Mouse (Mus musculus): ENCODE results near the gene Strada. TPM values are rescaled to one million over a fixed set of nuclear protein-coding genes. Genes with fewer than 3 reads are reported as not detected.
A peak's percentile ranks its signal among the peaks of the same experiment; 100 is the strongest.
"Not testable (repeated sequence)": the region's sequence is repeated elsewhere in the genome, so short reads cannot be mapped to it uniquely, and the experiment has no call there.

Strada gene
- 3.8 and 11.5 TPM in 2 replicates for total RNA-seq (2015; ENCODE audit: low replicate concordance)
- 4.9 and 5.7 TPM in 2 replicates for total RNA-seq (2017; ENCODE audit: low replicate concordance)

DNA sequence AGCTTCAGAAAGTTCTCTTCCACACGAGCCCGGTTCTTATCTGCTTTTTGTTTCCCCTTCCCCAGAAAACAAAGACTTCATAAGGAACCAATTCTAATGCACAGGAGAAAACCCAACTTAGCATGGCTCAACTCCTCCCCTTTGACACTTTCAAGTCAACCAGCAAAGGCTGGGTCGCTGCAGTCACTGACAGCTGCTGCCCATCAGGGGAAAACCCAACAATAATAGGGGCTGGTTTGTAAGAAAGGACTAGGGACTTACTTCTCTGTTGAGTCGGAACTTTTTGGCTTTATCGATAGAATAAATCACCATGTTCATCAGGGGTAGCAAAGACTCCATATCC lies at the start of gene Strada:
TSS of gene Strada (minus strand) at position 46 of the 343 bp plus-strand sequence.
- no peak for ATAC-seq (replicated peaks; ENCODE audit: low FRiP score, poor library complexity, severe bottlenecking)

GRCm38 (mm10) chr11:106249326-106249725 lies 47.4 kb upstream of the Strada start:
- no peak for ATAC-seq (replicated peaks; ENCODE audit: low FRiP score, poor library complexity, severe bottlenecking)

DNA sequence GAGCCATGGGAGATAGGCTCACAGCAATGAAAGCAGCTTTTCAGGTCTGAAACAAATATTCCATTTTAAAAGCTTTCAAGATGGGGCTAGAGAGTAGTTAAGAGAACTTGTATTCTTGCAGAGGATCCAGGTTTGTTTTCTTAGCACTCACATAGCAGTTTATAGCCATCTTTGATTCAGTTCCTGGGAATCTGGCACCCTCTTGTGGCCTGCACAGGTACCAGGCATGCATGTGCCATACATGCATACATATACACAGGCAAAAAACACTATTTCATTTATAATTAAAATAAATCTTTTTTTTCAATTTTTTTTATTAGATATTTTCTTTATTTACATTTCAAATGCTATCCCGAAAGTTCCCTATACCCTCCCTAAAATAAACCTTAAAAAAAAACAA lies 44.9 kb upstream of the Strada start:
- no peak for ATAC-seq (replicated peaks; ENCODE audit: low FRiP score, poor library complexity, severe bottlenecking)

DNA sequence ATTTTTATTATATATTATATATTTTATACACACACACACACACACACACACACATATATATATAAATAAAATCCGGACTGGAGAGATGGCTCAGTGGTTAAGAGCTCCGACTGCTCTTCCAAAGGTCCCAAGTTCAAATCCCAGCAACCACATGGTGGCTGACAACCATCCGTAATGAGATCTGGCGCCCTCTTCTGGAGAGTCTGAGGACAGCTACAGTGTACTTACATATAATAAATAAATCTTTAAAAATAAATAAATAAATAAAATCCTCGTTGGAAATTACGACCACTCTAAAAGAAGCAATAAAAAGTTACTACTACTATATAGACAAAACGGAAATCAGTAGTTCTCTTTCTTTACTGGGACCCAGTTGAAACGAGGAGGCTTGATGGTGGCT lies 32.0 kb upstream of the Strada start:
- ATAC-seq (replicated peaks; ENCODE audit: low FRiP score, poor library complexity, severe bottlenecking): not testable (repeated sequence)

DNA sequence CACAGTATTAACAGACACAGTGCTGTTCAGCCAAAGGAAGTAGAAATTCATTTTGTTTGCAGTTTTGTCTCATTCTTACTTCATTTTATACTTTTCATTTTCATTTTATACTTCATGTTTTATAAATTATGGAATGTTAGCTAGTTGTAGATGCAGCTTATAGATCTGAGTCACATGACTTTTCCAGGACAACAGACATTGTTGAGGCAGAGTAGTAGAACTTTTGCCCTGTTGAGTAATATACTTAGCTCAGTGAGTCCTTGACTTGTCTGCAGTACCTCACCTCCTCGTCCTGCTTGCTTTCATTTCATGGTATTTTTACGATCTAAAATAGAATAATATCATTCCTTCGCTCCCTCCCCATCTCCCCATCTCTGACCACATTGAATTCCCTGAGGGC lies 18.6 kb upstream of the Strada start:
- ATAC-seq (replicated peaks; ENCODE audit: low FRiP score, poor library complexity, severe bottlenecking): no peak

DNA sequence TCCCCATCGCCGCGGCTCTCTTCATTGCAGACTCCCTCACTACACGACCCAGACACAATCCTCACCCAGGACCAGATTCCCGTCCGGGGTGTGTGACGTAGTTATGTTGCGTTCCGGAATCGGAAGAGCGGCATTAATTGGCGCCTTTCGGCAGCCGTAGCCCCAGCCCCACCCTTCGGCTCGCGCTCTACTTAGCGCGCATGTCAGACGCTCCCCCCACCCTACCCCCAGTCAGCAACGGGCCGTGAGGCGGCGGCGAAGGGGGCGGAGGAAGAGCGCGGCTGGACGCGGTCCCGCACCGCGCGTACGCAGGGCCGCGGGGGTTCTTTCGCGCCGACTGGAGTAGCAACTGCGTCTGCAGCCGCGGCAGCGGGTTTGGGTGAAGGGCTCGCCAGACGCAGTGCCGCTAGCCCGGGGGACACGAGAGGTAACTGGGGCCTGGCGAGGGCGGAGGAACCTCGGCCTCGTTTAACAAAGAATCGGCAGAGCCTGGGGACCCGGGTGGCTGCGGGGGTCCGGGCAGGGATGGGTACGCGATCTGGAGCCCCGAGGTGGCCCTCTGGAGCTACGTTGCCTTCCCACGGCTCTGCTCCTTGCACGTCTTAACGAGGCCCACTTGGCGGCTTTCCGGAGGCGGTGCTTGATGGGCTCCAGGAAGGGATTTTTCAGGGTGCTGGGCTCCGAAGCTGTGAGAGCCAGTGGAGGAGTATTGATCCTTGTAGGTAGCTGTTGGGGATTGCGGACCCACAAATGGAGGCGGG lies 14.9 kb upstream of the Strada start, which contains the start of gene Ddx42:
TSS of gene Ddx42 (plus strand) at position 197 of the 761 bp plus-strand sequence.
- peak; percentile 82 for ATAC-seq (replicated peaks; ENCODE audit: low FRiP score, poor library complexity, severe bottlenecking)

GRCm38 (mm10) chr11:106215927-106216729 lies 14.2 kb upstream of the Strada start, which contains the start of gene Ccdc47:
TSS of gene Ccdc47 (minus strand) at chr11:106216344.
- ATAC-seq (replicated peaks; ENCODE audit: low FRiP score, poor library complexity, severe bottlenecking): peak; percentile 87

DNA sequence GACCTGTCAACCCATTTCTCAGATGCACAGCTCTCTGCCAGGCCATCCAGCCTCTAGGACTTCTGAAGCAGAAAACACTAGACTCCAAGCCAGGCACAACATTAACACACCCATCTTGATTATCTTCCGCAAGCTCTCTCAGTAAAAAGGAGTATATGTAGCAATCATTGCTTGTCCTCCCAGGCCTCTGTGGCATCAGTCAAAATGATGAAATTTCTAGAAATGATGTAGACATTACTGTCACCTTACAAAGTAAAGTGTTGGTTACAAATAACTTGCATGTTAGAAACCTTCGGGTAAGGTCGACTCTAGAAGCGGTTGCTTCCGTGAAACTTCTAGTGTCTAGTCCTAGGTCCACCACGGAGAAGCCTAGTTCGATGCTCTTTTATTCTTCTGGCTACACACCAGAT lies 13.5 kb upstream of the Strada start:
- ATAC-seq (replicated peaks; ENCODE audit: low FRiP score, poor library complexity, severe bottlenecking): 0 out of 2 replicates have a peak, but pooled peaks have one; percentile 25

GRCm38 (mm10) chr11:106214856-106215255 lies 12.9 kb upstream of the Strada start:
- no peak for ATAC-seq (replicated peaks; ENCODE audit: low FRiP score, poor library complexity, severe bottlenecking)

DNA sequence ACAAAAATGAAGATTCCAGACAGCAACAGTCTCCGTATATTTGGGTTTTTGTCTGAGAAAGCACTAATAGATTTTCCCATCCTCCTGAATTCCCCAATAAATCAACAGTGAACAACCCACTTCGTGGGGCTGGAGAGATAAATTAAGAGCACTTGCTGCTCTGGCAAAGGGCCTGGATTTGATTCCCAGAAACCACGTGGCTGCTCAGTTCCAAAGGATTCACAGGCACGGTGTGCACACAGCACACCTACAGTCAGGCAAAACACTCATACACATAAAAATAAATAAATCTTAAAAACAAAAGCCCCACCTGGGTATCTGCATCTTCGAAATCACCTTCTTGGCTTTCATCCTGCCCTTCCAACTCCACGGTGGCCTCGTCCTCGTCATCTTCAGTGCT lies 10.8 kb upstream of the Strada start:
- ATAC-seq (replicated peaks; ENCODE audit: low FRiP score, poor library complexity, severe bottlenecking): no peak

- no peak for ATAC-seq (replicated peaks; ENCODE audit: low FRiP score, poor library complexity, severe bottlenecking)
These were observed 438 bp downstream of the Strada start for GRCm38 (mm10) chr11:106201337-106202122.

DNA sequence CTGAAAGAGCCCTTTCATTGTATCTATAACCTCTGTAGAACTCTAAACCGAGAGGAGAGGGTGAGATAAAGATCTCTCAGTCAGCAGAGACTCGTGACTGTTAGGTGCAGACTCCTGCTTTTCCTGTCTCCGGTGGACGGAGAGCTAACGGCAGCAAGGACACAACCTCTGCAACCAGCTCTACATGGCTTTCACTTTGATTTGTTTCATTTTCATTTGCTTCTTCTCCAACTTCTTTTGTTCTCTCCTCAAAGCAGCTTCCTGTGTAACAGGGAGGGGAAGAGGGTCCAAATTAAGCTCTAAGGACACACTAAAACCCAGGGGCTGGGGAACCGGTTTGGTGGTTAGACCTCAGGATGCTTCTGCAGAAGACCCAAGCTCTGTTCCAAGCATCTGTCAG lies 1.2 kb downstream of the Strada start:
- no peak for ATAC-seq (replicated peaks; ENCODE audit: low FRiP score, poor library complexity, severe bottlenecking)

DNA sequence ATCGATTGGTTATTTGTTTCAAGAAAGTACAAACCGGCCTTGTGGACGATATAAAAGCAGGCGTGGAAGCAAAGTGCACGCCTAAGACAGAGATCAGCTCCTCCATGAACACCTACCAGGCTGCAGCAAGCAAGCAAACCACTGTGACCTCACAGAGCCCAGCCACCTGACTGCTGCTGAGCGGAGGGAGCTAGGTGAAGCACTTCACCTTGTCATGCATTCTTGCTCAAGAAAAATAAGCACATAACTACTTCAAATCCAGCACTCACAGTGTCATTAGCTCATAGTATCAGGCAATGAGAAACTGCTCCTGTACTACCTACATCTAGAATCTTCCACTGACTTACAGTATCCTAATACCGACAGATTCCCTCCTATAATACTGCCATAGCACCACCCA lies 2.0 kb downstream of the Strada start:
- ATAC-seq (replicated peaks; ENCODE audit: low FRiP score, poor library complexity, severe bottlenecking): not testable (repeated sequence)

DNA sequence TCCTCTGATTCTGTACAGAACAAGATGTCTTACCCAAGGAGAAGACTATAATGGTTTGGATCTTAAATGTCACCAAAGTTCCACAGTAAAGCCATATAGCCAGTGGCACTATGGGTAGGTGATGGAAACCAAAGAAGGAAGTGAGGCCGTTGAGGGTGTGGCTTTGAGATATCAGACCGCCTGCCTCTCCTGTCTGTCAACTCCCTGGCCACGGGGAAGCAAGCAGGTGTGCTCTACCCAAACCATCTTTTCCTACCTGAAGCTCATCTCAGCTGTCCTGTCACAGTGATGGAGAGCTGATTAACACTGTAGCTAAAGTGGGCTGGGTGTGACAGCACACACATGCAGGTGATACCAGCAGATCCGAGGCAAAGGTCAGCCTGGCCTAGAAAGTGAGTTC lies 3.7 kb downstream of the Strada start:
- no peak for ATAC-seq (replicated peaks; ENCODE audit: low FRiP score, poor library complexity, severe bottlenecking)

DNA sequence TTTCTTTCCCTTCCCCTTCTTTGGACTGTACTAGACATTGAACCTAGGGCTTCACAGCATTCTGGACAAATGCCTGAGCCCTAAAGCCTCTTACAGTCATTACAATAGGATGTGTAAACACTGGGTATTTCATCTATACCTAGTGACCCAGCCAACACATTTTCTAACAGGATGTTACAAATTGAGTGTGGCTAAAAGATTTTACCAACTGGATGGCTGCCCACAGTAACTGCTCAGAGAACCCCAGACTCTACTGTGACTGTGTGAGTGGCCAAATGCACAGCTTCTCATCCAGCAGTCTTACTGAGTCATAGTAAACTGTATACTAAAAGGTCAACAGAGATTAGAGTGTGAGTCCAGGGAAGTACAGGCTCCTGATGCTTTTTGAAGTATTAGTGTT lies 6.6 kb downstream of the Strada start:
- no peak for ATAC-seq (replicated peaks; ENCODE audit: low FRiP score, poor library complexity, severe bottlenecking)

DNA sequence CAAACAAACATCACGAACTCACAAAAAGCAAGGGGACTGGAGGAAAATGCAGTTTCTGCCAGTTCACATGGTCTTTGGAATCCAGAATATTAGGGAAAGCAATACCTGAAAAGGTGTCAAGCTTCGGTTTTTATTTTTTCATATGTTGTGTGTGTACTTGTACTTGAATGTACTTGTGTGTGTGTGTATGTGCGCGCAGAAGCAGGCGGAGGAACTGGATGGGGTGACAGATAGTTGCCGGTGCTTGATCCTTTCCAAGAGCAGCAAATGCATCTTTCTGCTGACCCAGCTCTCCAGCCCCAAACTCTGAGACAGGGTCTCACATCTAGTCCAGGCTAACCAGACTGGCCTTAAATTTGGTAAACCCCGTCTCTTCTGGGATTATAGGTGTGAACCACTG lies 7.1 kb downstream of the Strada start:
- ATAC-seq (replicated peaks; ENCODE audit: low FRiP score, poor library complexity, severe bottlenecking): no peak

DNA sequence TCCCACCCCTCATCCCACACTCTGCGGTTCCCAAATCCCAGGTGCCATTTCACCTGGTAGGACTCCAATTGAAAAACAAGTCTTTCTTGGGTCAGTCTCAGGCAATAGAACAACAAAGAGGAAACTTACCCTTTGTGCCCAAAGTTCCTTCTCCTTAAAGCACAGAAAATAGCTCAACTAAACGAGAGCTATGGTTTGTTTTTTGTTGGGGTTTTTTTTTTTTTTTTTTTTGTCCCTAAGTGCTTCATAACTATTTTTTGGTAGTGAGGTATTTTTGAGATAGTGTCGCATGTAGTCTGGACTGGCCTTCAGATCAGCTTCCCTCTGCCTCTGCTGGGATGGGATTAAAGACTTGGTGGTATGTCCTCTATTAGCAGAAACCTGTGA lies 7.8 kb downstream of the Strada start:
- ATAC-seq (replicated peaks; ENCODE audit: low FRiP score, poor library complexity, severe bottlenecking): no peak

DNA sequence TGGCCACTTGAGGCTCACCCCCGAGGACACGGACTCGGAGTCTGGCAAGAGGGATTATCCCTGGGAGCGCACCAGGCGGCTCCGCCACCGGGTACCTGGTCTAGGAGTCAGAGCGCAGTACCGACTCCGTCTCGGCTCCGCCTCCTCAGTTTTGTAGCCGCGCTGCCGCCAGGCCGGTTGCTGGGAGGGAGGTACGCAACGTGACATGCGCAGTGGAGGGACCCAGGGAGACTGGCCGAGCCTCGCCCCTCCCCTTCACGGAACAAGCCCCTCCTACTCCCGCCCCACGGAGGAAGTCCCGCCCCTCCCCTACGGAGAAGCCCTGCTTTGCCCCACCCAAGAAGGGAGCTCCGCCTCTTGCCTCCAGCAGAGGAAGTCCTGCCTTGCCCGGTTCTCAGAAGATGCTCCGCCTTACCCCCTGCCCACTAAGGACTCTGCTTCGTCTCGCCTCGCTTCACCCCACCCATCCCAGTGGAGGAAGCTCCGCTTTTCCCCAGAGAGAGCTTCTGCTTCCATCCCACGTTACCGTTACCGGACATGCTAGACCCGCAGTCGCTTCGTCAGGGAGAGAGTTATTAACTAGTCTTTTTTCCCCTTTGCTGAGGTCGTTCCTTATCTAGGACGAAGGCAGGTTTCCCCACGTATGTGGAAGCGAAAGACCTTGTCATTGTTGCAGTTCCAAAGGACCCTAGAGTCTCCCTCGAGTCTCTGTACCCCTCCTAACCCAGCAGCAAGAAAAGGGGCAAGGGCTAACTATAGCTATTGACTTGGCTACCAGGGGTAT lies 8.4 kb downstream of the Strada start:
- peak; percentile 91 for ATAC-seq (replicated peaks; ENCODE audit: low FRiP score, poor library complexity, severe bottlenecking)

DNA sequence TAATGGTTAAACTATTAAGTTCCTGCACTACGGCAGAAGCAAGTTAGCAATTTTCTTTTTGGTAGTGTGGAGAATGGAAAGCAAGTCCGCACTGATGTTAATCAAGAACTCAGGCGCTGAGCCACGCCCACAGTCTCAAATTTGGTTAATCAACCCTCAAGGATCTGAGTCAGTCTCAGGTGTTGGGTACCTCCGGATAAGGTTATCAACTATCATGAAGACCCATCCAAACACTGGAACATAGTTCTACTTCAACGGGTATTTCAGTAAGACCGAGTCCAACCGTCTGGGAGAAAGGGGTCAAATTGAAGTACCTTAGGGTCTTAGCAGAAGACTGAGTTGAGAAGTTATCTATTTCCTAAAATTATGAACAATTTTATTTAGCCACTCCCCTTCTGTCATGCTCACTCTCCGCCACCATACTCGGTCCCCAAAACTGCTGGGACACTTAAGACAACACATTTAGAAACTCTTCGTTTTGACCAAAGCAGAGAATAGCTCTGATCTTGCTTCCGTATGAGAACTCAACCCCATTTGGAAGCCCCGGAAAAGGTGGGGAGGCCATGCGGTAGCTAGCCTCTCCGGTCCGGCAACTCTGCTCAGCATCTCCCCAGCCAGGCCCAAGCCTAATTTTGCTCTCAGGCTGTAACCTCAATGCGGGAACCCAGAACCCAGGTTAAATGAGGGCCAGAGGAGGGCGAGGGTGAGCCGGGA lies 9.2 kb downstream of the Strada start:
- ATAC-seq (replicated peaks; ENCODE audit: low FRiP score, poor library complexity, severe bottlenecking): peak; percentile 54
